Mouse (Mus musculus) stomach, embryonic 14.5 days (tissue): ENCODE measurements around the gene Hist1h3d. TPM values are rescaled to one million over a fixed set of nuclear protein-coding genes. Genes with fewer than 3 reads are reported as not detected.
"Not testable (repeated sequence)": the region's sequence is repeated elsewhere in the genome, so short reads cannot be mapped to it uniquely, and the experiment has no call there.

Experiments used
- ATAC-seq: fragments of 200-750 bp; cut with Nextera tagmentation; 2 replicates; pipeline ENCODE4 v1.8.0; 2017; ENCODE audit warnings: low read depth, moderate TSS enrichment; ENCODE audit not compliant: insufficient number of reproducible peaks, insufficient read depth, low FRiP score
- H3K27ac ChIP-seq: fragments of 300-500 bp; sonication (generic); 2 replicates; pipeline ENCODE4 v1.5.1; 2014; ENCODE audit warnings: mild to moderate bottlenecking, low read length, moderate library complexity, mixed read lengths
- H3K27me3 ChIP-seq: fragments of 300-500 bp; sonication (generic); 2 replicates; pipeline ENCODE4 v1.6.1; 2014; ENCODE audit warnings: low read length, control low read depth, mixed read lengths; ENCODE audit not compliant: control insufficient read depth, insufficient read depth
- H3K36me3 ChIP-seq: fragments of 300-500 bp; sonication (generic); 2 replicates; pipeline ENCODE4 v1.6.1; 2014; ENCODE audit warnings: mild to moderate bottlenecking, control low read depth, low read length, moderate library complexity, mixed read lengths; ENCODE audit not compliant: control insufficient read depth, insufficient read depth
- H3K4me1 ChIP-seq: fragments of 300-500 bp; sonication (generic); 2 replicates; pipeline ENCODE4 v1.6.1; 2014; ENCODE audit warnings: low read length, control low read depth, mixed read lengths; ENCODE audit not compliant: control insufficient read depth, insufficient read depth
- H3K4me2 ChIP-seq: fragments of 300-500 bp; sonication (generic); replicated peaks from 2 replicates; pipeline ENCODE4 v1.6.1; 2014; ENCODE audit warnings: low read depth, low read length, control low read depth
- H3K4me3 ChIP-seq: fragments of 300-500 bp; sonication (generic); 2 replicates; pipeline ENCODE4 v1.5.1; 2014; ENCODE audit warnings: low read depth, low read length, control low read depth
- H3K9ac ChIP-seq: fragments of 300-500 bp; sonication (generic); replicated peaks from 2 replicates; pipeline ENCODE4 v1.6.1; 2014; ENCODE audit warnings: low read depth, mild to moderate bottlenecking, control low read depth, low read length, moderate library complexity, mixed read lengths
- H3K9me3 ChIP-seq: fragments of 300-500 bp; sonication (generic); 2 replicates; pipeline ENCODE4 v1.6.1; 2016; ENCODE audit warnings: low read depth, low read length, control low read depth; ENCODE audit not compliant: control insufficient read depth
- WGBS: fragments of 180-500 bp; shearing (Covaris S2); extraction: QIAGEN DNeasy Blood & Tissue Kit; methylation state at CpG from one replicate; pipeline ENCODE4 v1.1.7; 2014; 5-methylcytosine and 5-hydroxymethylcytosine counted together
- polyA plus RNA-seq: library from polyadenylated mRNA; unstranded; fragments of >200 nt; fragmentation: Nextera tagmentation; extraction: Ambion mirVana; gene quantifications from 2 replicates; pipeline ENCODE4 v1.2.1, GENCODE M21; 2014

Gene Hist1h3d
- polyA plus RNA-seq, 1 experiment from 2014 or later, result 16.2 TPM

DNA sequence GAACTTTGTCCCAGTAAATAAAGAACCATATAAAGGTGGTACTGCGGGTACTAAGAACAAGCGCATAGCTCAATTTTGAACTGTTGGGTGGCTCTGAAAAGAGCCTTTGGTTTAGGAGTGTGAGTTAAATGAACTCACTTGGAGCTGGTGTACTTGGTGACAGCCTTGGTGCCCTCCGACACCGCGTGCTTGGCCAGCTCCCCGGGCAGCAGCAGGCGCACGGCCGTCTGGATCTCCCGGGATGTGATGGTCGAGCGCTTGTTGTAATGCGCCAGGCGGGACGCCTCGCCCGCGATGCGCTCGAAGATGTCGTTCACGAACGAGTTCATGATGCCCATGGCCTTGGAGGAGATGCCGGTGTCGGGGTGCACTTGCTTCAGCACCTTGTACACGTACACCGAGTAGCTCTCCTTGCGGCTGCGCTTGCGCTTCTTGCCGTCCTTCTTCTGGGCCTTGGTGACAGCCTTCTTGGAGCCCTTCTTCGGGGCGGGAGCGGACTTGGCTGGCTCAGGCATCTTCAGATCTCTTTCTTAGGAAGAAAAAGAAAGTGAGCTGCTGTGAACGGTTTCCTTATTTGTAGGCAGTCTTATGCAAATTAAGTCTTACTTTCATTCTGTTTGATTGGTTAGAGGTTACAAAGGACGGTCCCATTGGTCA, 10.0 kb downstream of the Hist1h3d start:
- Histone ChIP-seq H3K4me1 (peaks cover 21% of the 10 kb centered on the region; the same call in 1 of the 2 replicates), H3K4me2 (peak overlapping the region; percentile 69), H3K4me3 (peak overlapping the region; percentile 38), H3K9ac (peak overlapping the region; percentile 60), H3K27ac (peak overlapping the region; percentile 96)
- not testable (repeated sequence) for H3K36me3 ChIP-seq, H3K9me3 ChIP-seq, H3K27me3 ChIP-seq
- peak; percentile 87 for ATAC-seq
- under 1% methylated on average over 29 of the region's 36 CpGs for WGBS

DNA sequence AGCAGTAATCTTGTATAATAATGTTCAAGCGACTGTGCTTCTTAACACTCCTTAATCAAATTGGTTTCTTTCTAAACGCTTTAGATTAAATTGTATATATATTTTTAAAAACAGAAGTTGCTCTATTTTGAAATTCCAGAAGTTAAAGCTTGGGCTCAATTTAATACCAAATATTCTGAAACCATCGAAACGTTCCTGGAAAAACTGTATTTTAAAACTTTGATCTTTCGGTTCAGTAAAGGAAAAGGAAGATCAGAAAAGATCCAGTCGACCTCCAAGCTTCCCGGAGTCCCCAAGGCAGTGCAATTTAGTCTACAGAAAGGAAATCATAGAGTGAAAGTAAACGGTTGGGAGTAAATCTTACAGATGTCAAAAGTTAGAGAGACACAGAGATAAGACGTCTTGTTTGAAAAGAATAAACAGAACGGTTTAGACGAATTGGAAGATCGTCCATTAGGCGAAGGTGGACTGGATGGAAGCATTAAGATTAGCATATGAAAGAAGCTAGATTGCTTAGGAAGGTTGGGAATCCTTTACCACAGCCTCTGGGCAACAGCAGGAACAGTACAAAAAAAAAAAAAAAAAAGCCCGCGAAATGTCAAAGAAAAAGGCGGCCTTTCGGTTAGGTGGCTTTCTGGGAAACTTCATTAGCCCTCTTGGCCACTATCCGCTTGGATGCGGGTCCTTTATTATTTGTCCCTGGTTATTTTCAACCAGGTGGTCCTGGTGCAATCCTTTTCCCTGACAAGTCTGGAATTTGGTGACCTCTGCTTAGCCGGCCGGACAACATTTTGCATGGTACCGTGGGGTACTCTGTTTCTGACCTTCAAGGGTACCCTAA, 10.8 kb downstream of the Hist1h3d start:
- under 1% methylated on average over 21 of the region's 22 CpGs for WGBS

DNA sequence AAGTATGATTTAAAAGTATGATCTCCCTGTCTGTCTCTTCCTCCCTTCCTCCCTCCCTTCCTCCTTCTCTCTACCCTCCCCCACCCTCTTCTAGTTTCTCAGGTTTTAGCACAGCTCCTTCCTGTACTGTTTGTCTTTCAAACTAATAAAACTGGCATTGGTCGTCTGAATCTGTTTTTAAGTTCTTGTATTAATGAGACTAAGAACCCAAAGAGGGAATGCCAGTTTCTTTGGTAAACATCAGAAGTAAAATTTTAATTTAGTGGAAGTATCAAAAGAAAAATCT, 11.3 kb downstream of the Hist1h3d start:
- Histone ChIP-seq H3K9me3 (no peaks in the 10 kb centered on the region), H3K27me3 (no peaks in the 10 kb centered on the region), H3K4me1 (peaks cover 18% of the 10 kb centered on the region; the same call in 1 of the 2 replicates), H3K27ac (peak overlapping the region; percentile 98), H3K4me3 (peak overlapping the region; percentile 38), H3K36me3 (no peaks in the 10 kb centered on the region), H3K9ac (peak overlapping the region; percentile 31; the same call in 1 of the 2 replicates), H3K4me2 (peak overlapping the region; percentile 69)
- 4% methylated on average over 1 of the region's 1 CpGs for WGBS
- no peak for ATAC-seq

More for the DNA sequence above, 10.8 kb downstream of the Hist1h3d start:
- no peaks in the 10 kb centered on the region for H3K9me3 ChIP-seq
- peak overlapping the region; percentile 31; the same call in 1 of the 2 replicates for H3K9ac ChIP-seq
- peak overlapping the region; percentile 98 for H3K27ac ChIP-seq
- no peaks in the 10 kb centered on the region for H3K36me3 ChIP-seq
- no peaks in the 10 kb centered on the region for H3K27me3 ChIP-seq
- peaks cover 18% of the 10 kb centered on the region; the same call in 1 of the 2 replicates for H3K4me1 ChIP-seq
- ATAC-seq, result no peak
- peak overlapping the region; percentile 69 for H3K4me2 ChIP-seq
- peak overlapping the region; percentile 38 for H3K4me3 ChIP-seq

DNA sequence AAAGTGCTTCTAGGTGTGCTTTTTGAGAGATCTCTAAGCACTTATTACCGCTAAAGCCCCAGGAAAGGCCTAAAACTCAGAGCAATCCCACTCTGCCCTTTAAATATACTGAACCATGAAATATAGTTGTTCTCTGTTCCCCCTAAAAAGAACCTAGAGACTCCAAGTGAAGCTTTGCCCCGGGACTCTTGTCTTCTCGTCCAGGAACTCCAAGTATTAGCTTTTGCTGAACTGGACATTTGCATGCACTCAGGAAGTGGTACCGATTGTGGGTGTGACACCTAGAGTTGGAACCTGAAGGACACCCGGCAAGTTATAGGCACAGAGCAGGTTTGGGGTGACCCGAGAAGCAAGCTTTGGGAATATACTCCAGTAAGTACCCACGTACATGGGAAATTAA, 15.6 kb downstream of the Hist1h3d start:
- Histone ChIP-seq H3K4me1 (no peaks in the 10 kb centered on the region), H3K9ac (no peak overlapping the region), H3K9me3 (no peaks in the 10 kb centered on the region), H3K27me3 (no peaks in the 10 kb centered on the region), H3K27ac (no peak overlapping the region), H3K4me3 (no peak overlapping the region), H3K4me2 (no peak overlapping the region), H3K36me3 (no peaks in the 10 kb centered on the region)
- 92% methylated on average over 7 of the region's 7 CpGs for WGBS
- no peak for ATAC-seq

DNA sequence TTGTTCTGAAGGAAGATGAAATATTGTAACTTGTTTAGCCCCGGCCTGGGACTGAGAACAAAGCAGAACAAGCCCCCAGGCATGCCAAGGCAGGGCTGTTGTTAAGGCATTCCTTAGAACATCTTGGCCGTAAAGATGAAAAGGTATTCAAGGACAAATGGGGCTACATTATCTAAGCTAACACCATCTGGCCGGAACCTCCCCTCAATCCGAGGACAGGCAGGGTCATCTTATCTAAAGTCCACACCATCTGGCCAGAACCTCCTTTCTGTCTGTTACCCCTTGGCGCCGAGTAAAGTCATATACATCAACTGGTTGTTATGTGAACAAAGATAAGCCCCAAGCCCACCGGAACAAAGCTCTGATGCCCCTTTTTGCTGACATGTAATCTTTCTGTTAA, 16.3 kb downstream of the Hist1h3d start:
- not testable (repeated sequence) for H3K4me3 ChIP-seq, H3K36me3 ChIP-seq, ATAC-seq, H3K9me3 ChIP-seq, H3K9ac ChIP-seq, H3K27me3 ChIP-seq, H3K4me1 ChIP-seq, H3K27ac ChIP-seq, H3K4me2 ChIP-seq
- 85% methylated on average over 7 of the region's 7 CpGs for WGBS

DNA sequence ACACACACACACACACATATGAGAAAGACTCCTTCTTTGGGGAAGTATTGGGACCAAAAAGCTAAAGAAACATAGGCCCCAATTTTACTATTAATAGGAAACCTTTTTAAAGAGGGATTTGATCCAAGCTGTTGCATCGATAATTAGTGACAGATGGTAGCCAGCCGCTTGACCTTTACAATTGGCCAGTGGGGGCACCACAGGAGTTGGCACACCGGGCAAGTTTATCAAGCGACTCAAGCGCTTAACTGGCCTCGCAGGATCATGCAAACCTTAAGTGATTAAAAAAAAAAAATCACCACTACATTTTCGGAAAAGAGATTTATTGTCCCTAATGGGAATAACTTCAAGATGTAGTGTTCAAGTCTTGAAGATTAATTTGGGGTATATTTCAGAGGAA, 17.1 kb downstream of the Hist1h3d start:
- WGBS, result 82% methylated on average over 7 of the region's 7 CpGs
- Histone ChIP-seq H3K4me2 (no peak overlapping the region), H3K9ac (no peak overlapping the region), H3K27ac (no peak overlapping the region; the same call in 1 of the 2 replicates), H3K9me3 (no peaks in the 10 kb centered on the region), H3K4me1 (no peaks in the 10 kb centered on the region), H3K36me3 (no peaks in the 10 kb centered on the region), H3K4me3 (no peak overlapping the region), H3K27me3 (no peaks in the 10 kb centered on the region)
- ATAC-seq, result no peak

DNA sequence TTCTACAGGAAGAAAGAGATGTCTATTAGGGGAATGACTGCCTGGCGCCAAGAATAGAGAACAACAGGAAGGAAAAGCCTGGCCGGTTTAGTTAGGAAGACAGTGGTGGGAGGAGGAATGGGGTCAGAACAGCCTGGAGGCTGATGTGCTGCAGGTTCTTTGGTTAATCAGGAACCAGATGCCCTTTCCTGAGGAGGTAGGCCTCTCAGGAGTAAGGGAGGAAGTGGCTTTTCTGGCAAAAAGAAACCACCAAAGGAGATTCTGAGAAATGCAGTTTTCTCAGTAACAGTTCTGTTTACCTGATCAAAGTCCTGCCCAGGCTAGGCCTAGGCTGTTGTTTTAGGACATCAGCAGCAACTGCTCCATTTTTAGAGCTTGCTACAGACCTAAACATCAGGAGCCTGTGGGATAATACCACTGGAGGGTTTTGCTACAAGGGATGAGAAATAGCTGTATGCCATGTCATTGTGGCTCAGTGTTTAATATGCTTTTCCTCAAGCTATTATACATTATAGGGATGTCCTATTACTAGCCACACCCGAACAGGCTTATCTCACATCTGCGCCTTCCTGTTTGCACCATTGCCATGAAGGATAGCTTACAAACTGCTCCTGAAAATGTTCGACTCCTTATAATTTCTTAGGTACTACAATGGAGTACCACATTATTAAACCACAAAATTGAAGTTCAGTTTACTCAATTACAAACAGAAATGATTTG, 17.6 kb downstream of the Hist1h3d start:
- no peak for ATAC-seq
- WGBS, result 61% methylated on average over 5 of the region's 5 CpGs
- Histone ChIP-seq H3K4me2 (no peak overlapping the region), H3K4me3 (no peak overlapping the region), H3K36me3 (no peaks in the 10 kb centered on the region), H3K27ac (peak overlapping the region; percentile 41; the same call in 1 of the 2 replicates), H3K9me3 (no peaks in the 10 kb centered on the region), H3K27me3 (no peaks in the 10 kb centered on the region), H3K9ac (no peak overlapping the region), H3K4me1 (no peaks in the 10 kb centered on the region)

DNA sequence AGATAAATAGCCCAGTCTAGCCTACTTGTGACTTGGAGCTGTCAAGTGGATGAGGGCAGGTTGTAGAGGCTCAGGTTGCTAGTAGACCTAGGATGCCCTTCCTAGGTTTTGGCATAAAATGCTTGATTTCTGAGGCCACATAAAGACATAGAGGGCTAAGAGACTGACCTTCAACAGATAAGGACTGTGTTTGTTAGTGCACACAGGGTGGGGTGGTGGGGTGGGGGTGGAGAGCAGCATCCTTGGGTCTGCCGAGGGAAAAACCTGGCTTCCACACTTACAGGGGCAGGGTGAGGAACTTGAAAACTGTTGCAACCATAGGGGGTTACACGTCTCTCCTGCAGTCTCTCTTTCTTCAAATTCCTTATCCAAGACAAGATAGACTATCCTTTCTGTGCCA, 19.6 kb downstream of the Hist1h3d start:
- Histone ChIP-seq H3K27me3 (no peaks in the 10 kb centered on the region), H3K9ac (no peak overlapping the region), H3K36me3 (no peaks in the 10 kb centered on the region), H3K4me1 (no peaks in the 10 kb centered on the region), H3K27ac (no peak overlapping the region), H3K4me3 (no peak overlapping the region), H3K4me2 (no peak overlapping the region), H3K9me3 (no peaks in the 10 kb centered on the region)
- ATAC-seq, result no peak
- WGBS, result 76% methylated on average over 2 of the region's 2 CpGs
